Mouse (Mus musculus) C2C12 (cell line): Measurements from ENCODE around the gene Gm43302. TPM values are rescaled to one million over a fixed set of nuclear protein-coding genes. Genes with fewer than 3 reads are reported as not detected.
"Not testable (repeated sequence)": the region's sequence is repeated elsewhere in the genome, so short reads cannot be mapped to it uniquely, and the experiment has no call there.

Source experiments
- H3K27me3 ChIP-seq: one replicate; pipeline ENCODE4 v1.6.1; 2011; ENCODE audit not compliant: control insufficient read depth, insufficient read depth, insufficient read length
- H3K36me3 ChIP-seq: one replicate; pipeline ENCODE4 v1.6.1; 2011; ENCODE audit not compliant: control insufficient read depth, insufficient read depth
- H3K4me3 ChIP-seq: one replicate; pipeline ENCODE4 v1.5.1; 2011; ENCODE audit warnings: mild to moderate bottlenecking, control low read depth; ENCODE audit not compliant: poor library complexity, insufficient read depth, severe bottlenecking
- H3K79me2 ChIP-seq: one replicate; pipeline ENCODE4 v1.6.1; 2011; ENCODE audit not compliant: control insufficient read depth, insufficient read depth
- H3K79me3 ChIP-seq: one replicate; pipeline ENCODE4 v1.6.1; 2011; ENCODE audit warnings: low read depth, control low read depth
- H3ac ChIP-seq: one replicate; pipeline ENCODE3; 2011; ENCODE audit warnings: low read depth; ENCODE audit not compliant: control insufficient read depth, insufficient read length
- CEBPB ChIP-seq: IDR thresholded peaks from one replicate; pipeline ENCODE4 v1.6.1; 2011; ENCODE audit warnings: low read depth, mild to moderate bottlenecking, control low read depth, moderate library complexity
- CTCF ChIP-seq: IDR thresholded peaks from one replicate; pipeline ENCODE4 v1.5.1; 2011; ENCODE audit not compliant: control insufficient read depth, insufficient read depth, insufficient read length
- FOSL1 ChIP-seq: IDR thresholded peaks from one replicate; pipeline ENCODE4 v1.8.0; 2011; ENCODE audit warnings: mild to moderate bottlenecking, low read length; ENCODE audit not compliant: poor library complexity, insufficient read depth, severe bottlenecking
- MAX ChIP-seq: IDR thresholded peaks from one replicate; pipeline ENCODE4 v1.6.1; 2011; ENCODE audit warnings: mild to moderate bottlenecking, control low read depth
- MYOD1 ChIP-seq: IDR thresholded peaks from one replicate; pipeline ENCODE4 v1.6.1; 2011; ENCODE audit warnings: low read depth; ENCODE audit not compliant: control insufficient read depth, insufficient read length
- MYOG ChIP-seq: IDR thresholded peaks from one replicate; pipeline ENCODE4 v1.6.1; 2011; ENCODE audit not compliant: control insufficient read depth, insufficient read length; ENCODE audit errors: extremely low read depth
- USF1 ChIP-seq: IDR thresholded peaks from one replicate; pipeline ENCODE4 v1.6.1; 2011; ENCODE audit warnings: low read depth, mild to moderate bottlenecking, control low read depth, moderate library complexity
- long read RNA-seq, 2 experiments: library from polyadenylated mRNA; unstranded; transcript quantifications; one replicate each; pipeline ENCODE4 v2.0.0; 2019 to 2020
- polyA plus RNA-seq: library from polyadenylated mRNA; unstranded; fragments of >200 nt; fragmentation: generic; extraction: Trizol; gene quantifications from one replicate; pipeline ENCODE4 v1.2.1, GENCODE M21; 2012; ENCODE audit warnings: missing spikeins

Gene Gm43302
- polyA plus RNA-seq = not detected
- long read RNA-seq, experiment 1 = 0 reads
- long read RNA-seq, experiment 2 = 0 reads

- not testable (repeated sequence) for H3K27me3 ChIP-seq, H3K79me3 ChIP-seq, H3ac ChIP-seq, H3K36me3 ChIP-seq, H3K79me2 ChIP-seq, H3K4me3 ChIP-seq
Observed at GRCm38 (mm10) chr5:105293226-105294165, at the start of gene Gm43302, which contains the start of gene Gbp6. Gm43302 (minus strand) TSS chr5:105293695. Gbp6 (minus strand) TSS chr5:105293698.

GRCm38 (mm10) chr5:105341281-105341680, 47.8 kb upstream of the Gm43302 start:
- Histone ChIP-seq H3K79me3 (no peaks in the 10 kb centered on the region), H3K79me2 (no peaks in the 10 kb centered on the region), H3ac (no peak overlapping the region), H3K4me3 (no peak overlapping the region), H3K36me3 (no peaks in the 10 kb centered on the region), H3K27me3 (no peaks in the 10 kb centered on the region)
- TF ChIP-seq MYOD1 = no peak
- no peak for TF ChIP-seq CTCF
- no peak for TF ChIP-seq MYOG
- TF ChIP-seq MAX = no peak
- TF ChIP-seq USF1 = no peak
- TF ChIP-seq FOSL1 = no peak
- no peak for TF ChIP-seq CEBPB

GRCm38 (mm10) chr5:105322543-105322942, 29.0 kb upstream of the Gm43302 start:
- TF ChIP-seq MYOD1 (no peak), MYOG (no peak), CTCF (no peak), MAX (no peak), USF1 (no peak), CEBPB (no peak), FOSL1 (no peak)
- Histone ChIP-seq H3K79me2 (no peaks in the 10 kb centered on the region), H3ac (no peak overlapping the region), H3K79me3 (no peaks in the 10 kb centered on the region), H3K27me3 (no peaks in the 10 kb centered on the region), H3K36me3 (no peaks in the 10 kb centered on the region), H3K4me3 (no peak overlapping the region)

- Histone ChIP-seq H3ac (no peak overlapping the region), H3K4me3 (no peak overlapping the region), H3K79me3 (no peaks in the 10 kb centered on the region), H3K27me3 (no peaks in the 10 kb centered on the region), H3K36me3 (no peaks in the 10 kb centered on the region), H3K79me2 (no peaks in the 10 kb centered on the region)
- TF ChIP-seq USF1 (no peak), FOSL1 (no peak), CTCF (no peak), MYOD1 (no peak), CEBPB (no peak), MAX (no peak), MYOG (no peak)
Observed at GRCm38 (mm10) chr5:105310941-105311340, 17.4 kb upstream of the Gm43302 start.

- not testable (repeated sequence) for H3ac ChIP-seq, H3K36me3 ChIP-seq, H3K4me3 ChIP-seq, H3K27me3 ChIP-seq, H3K79me3 ChIP-seq, H3K79me2 ChIP-seq
Observed at GRCm38 (mm10) chr5:105309148-105309547, 15.7 kb upstream of the Gm43302 start.

GRCm38 (mm10) chr5:105306946-105307345, 13.5 kb upstream of the Gm43302 start:
- not testable (repeated sequence) for H3K4me3 ChIP-seq, H3K27me3 ChIP-seq, H3K79me3 ChIP-seq, H3K79me2 ChIP-seq, H3ac ChIP-seq, H3K36me3 ChIP-seq
